Mouse (Mus musculus) intestine, embryonic 16.5 days (tissue): ENCODE data around the gene Fbxl17. TPM values are rescaled to one million over a fixed set of nuclear protein-coding genes. Genes with fewer than 3 reads are reported as not detected.

ENCODE experiments used
- ATAC-seq: fragments of 200-750 bp; cut with Nextera tagmentation; 2 replicates; pipeline ENCODE4 v1.8.0; 2017; ENCODE audit warnings: moderate TSS enrichment, moderate library complexity
- H3K27ac ChIP-seq: fragments of 300-500 bp; sonication (generic); 2 replicates; pipeline ENCODE4 v1.5.1; 2014; ENCODE audit warnings: mild to moderate bottlenecking, low read length
- H3K27me3 ChIP-seq: fragments of 300-500 bp; sonication (generic); replicated peaks from 2 replicates; pipeline ENCODE4 v1.6.1; 2014; ENCODE audit warnings: low read length, control low read depth, mixed read lengths; ENCODE audit not compliant: control insufficient read depth, insufficient read depth
- H3K36me3 ChIP-seq: fragments of 300-500 bp; sonication (generic); 2 replicates; pipeline ENCODE4 v1.6.1; 2014; ENCODE audit warnings: low read length, control low read depth; ENCODE audit not compliant: control insufficient read depth, insufficient read depth
- H3K4me1 ChIP-seq: fragments of 300-500 bp; sonication (generic); 2 replicates; pipeline ENCODE4 v1.6.1; 2014; ENCODE audit warnings: low read length, control low read depth, mixed read lengths; ENCODE audit not compliant: control insufficient read depth, insufficient read depth
- H3K4me2 ChIP-seq: fragments of 300-500 bp; sonication (generic); 2 replicates; pipeline ENCODE4 v1.6.1; 2014; ENCODE audit warnings: low read depth, low read length, control low read depth
- H3K4me3 ChIP-seq: fragments of 300-500 bp; sonication (generic); 2 replicates; pipeline ENCODE4 v1.5.1; 2014; ENCODE audit warnings: mild to moderate bottlenecking, low read length
- H3K9ac ChIP-seq: fragments of 300-500 bp; sonication (generic); 2 replicates; pipeline ENCODE4 v1.6.1; 2014; ENCODE audit warnings: low read depth, low read length
- H3K9me3 ChIP-seq: fragments of 300-500 bp; sonication (generic); 2 replicates; pipeline ENCODE4 v1.6.1; 2016; ENCODE audit warnings: low read length, control low read depth; ENCODE audit not compliant: control insufficient read depth
- WGBS: fragments of 180-500 bp; shearing (Covaris S2); extraction: QIAGEN DNeasy Blood & Tissue Kit; methylation state at CpG from one replicate; pipeline ENCODE4 v1.1.7; 2014; 5-methylcytosine and 5-hydroxymethylcytosine counted together
- polyA plus RNA-seq: library from polyadenylated mRNA; unstranded; fragments of >200 nt; fragmentation: Nextera tagmentation; extraction: Ambion mirVana; gene quantifications from 2 replicates; pipeline ENCODE4 v1.2.1, GENCODE M21; 2015

Fbxl17 gene
- polyA plus RNA-seq, 1 experiment from 2014 or later: 2.3 TPM

DNA sequence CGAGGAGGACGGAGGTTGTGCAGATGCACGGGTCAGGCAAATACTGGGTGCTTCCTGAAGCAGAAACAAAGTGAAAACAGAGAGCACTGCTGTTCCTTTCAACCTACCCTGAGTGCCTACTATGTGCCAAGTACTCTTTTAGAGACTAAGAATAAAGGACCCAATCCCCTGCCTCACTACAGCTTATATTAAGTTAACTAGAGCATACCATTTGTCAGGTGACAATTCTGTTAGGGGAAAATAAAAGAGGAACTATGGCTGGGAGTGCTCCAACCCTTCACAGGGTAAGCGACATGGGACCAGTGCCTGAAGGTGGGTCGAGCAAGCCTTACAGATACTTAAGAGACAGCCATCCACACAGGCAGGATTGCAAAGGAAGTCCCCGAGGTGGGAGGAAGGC is 407.0 kb downstream of the Fbxl17 start:
- no peak overlapping the region for H3K9ac ChIP-seq
- no peaks in the 10 kb centered on the region for H3K36me3 ChIP-seq
- H3K4me2 ChIP-seq: no peak overlapping the region
- no peak overlapping the region for H3K4me3 ChIP-seq
- WGBS: 78% methylated on average over 6 of the region's 6 CpGs
- H3K9me3 ChIP-seq: no peaks in the 10 kb centered on the region
- no peak overlapping the region for H3K27ac ChIP-seq
- no peaks in the 10 kb centered on the region for H3K4me1 ChIP-seq
- no peaks in the 10 kb centered on the region for H3K27me3 ChIP-seq
- ATAC-seq: no peak

DNA sequence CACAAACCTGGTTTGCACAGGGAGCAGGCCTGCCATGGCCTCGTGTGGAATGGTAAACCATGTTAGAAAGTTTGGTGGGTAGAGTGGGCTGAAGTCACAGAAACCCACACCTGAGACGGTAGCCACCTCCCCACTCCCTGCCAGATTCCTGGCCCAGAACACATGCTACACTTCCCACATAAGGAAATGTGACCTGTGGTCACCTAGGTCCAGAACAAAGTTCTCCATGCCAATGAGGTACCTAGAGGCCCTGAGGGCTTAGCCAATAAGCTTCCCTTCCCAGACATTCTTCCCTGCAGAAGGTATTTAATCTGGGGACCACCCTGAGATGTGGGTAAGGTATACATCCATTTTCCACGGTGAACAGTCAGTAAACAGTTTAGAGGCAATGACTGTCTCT is 409.7 kb downstream of the Fbxl17 start:
- ATAC-seq: no peak
- H3K36me3 ChIP-seq: no peaks in the 10 kb centered on the region
- H3K27me3 ChIP-seq: no peaks in the 10 kb centered on the region
- no peak overlapping the region for H3K4me2 ChIP-seq
- no peak overlapping the region for H3K9ac ChIP-seq
- H3K4me3 ChIP-seq: no peak overlapping the region
- no peaks in the 10 kb centered on the region for H3K4me1 ChIP-seq
- 82% methylated on average over 3 of the region's 3 CpGs for WGBS
- H3K9me3 ChIP-seq: no peaks in the 10 kb centered on the region
- no peak overlapping the region for H3K27ac ChIP-seq

DNA sequence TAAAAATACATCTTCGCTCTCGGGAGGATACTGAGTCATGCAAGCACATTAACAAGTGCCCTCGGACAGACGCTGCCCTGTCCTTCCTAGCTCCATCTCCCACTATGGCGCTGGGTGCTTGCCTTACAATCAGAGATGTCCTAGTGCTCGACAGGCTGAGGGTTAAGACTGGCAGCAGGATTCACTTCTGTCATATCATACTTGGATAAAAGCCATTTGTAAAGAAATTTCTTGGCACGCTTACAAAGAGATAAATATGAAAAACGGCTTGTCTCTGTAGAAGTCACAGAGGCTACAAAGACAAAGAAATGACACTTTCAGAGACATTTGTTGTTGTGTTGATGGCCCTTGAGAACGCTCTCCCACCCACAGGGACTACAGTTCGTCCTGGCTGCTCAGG is 412.6 kb downstream of the Fbxl17 start:
- H3K9me3 ChIP-seq: no peaks in the 10 kb centered on the region
- no peak overlapping the region for H3K27ac ChIP-seq
- no peak overlapping the region for H3K4me2 ChIP-seq
- 82% methylated on average over 10 of the region's 10 CpGs for WGBS
- H3K4me1 ChIP-seq: no peaks in the 10 kb centered on the region
- H3K36me3 ChIP-seq: no peaks in the 10 kb centered on the region
- no peak overlapping the region for H3K9ac ChIP-seq
- H3K27me3 ChIP-seq: no peaks in the 10 kb centered on the region
- no peak overlapping the region for H3K4me3 ChIP-seq
- ATAC-seq: no peak

DNA sequence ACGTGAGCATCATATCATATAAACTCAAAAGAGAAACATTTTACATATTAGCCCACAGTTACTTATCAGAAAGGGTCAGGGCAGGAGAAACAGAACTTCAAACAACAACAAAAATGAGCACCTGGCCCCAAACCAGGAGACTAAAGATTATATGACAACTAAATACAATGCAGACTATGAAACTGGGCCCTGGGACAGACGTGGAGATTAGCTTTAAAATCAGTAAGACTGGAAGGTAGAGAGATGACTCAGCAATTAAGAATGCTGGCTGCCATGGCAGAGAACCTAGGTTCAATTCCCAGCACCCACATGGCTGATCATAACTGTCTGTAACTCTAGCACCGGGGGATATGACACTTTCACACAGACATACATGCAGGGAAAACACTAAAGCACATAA is 413.3 kb downstream of the Fbxl17 start:
- no peak for ATAC-seq
- Histone ChIP-seq H3K27ac (no peak overlapping the region), H3K9me3 (no peaks in the 10 kb centered on the region), H3K4me2 (no peak overlapping the region), H3K36me3 (no peaks in the 10 kb centered on the region), H3K4me1 (no peaks in the 10 kb centered on the region), H3K9ac (no peak overlapping the region), H3K27me3 (no peaks in the 10 kb centered on the region), H3K4me3 (no peak overlapping the region)
- WGBS: 72% methylated on average over 3 of the region's 3 CpGs

DNA sequence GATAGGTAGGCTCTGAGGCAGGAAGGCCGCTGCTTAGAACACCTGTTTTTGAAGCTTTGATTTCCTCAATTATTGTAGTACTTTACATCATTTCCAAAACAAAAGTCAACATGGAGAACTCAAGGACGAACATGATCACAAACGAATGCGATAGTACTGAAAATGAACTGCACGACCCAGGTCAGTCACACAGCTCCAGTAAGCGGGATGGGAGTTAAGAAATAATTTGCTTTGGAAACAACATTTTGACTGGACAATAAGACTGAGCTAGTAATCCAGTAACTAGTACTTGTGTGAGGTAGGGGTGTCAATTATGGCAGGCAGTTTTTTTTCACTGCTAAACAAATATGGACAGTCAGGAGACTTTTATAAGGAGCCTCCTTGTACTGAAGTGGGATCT is 414.6 kb downstream of the Fbxl17 start:
- H3K27me3 ChIP-seq: no peaks in the 10 kb centered on the region
- WGBS: 90% methylated on average over 6 of the region's 6 CpGs
- H3K36me3 ChIP-seq: no peaks in the 10 kb centered on the region
- no peak overlapping the region for H3K4me2 ChIP-seq
- H3K4me1 ChIP-seq: no peaks in the 10 kb centered on the region
- ATAC-seq: no peak
- no peak overlapping the region for H3K4me3 ChIP-seq
- no peak overlapping the region for H3K9ac ChIP-seq
- H3K9me3 ChIP-seq: no peaks in the 10 kb centered on the region
- no peak overlapping the region for H3K27ac ChIP-seq

DNA sequence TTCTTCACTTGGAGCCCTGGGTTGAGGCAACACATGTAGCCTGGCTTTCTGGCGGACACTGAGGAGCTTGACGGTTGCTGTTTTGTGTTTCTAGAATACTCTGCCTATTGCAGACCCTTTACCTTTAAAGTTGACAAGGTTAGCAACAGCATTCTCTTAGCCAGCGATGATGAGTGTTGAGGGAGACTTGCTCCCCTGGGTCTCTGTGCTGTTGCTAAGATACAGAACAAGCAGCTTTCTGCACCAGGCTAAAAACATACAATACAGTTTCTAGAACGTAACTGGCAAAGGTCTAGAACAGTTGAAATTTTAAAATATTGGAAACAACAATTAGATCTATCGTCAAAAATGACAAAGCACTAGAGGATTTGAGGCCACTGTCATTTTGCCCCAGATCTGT is 420.7 kb downstream of the Fbxl17 start:
- no peaks in the 10 kb centered on the region; the same call in 1 of the 2 replicates for H3K4me1 ChIP-seq
- WGBS: 85% methylated on average over 5 of the region's 5 CpGs
- no peak for ATAC-seq
- no peak overlapping the region for H3K9ac ChIP-seq
- H3K4me3 ChIP-seq: no peak overlapping the region
- no peaks in the 10 kb centered on the region for H3K27me3 ChIP-seq
- no peaks in the 10 kb centered on the region for H3K9me3 ChIP-seq
- no peak overlapping the region for H3K4me2 ChIP-seq
- no peaks in the 10 kb centered on the region for H3K36me3 ChIP-seq
- no peak overlapping the region for H3K27ac ChIP-seq

DNA sequence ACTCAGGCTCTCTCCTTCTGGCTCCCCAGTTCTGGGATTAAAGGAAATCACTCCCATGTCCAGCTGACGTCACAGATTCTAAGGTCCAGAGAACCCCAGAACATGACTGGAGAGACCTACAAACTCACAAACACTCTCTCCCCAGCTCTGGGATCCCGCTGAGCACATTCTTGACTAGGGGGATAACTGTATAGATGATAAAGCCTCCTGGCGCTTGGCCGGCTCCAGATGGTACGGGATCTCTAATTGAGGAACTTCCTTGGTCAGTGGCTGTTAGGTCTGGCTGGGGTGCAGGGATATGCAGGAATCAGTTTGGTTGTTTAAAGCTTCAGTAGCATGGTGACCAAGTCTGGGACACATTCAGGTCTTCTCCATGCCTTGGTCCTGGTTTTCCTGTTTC is 422.3 kb downstream of the Fbxl17 start:
- no peaks in the 10 kb centered on the region for H3K9me3 ChIP-seq
- H3K4me3 ChIP-seq: no peak overlapping the region
- 58% methylated on average over 5 of the region's 5 CpGs for WGBS
- ATAC-seq: no peak
- H3K4me2 ChIP-seq: no peak overlapping the region
- no peaks in the 10 kb centered on the region for H3K27me3 ChIP-seq
- H3K27ac ChIP-seq: no peak overlapping the region
- H3K36me3 ChIP-seq: no peaks in the 10 kb centered on the region
- H3K4me1 ChIP-seq: no peaks in the 10 kb centered on the region; the same call in 1 of the 2 replicates
- no peak overlapping the region for H3K9ac ChIP-seq

DNA sequence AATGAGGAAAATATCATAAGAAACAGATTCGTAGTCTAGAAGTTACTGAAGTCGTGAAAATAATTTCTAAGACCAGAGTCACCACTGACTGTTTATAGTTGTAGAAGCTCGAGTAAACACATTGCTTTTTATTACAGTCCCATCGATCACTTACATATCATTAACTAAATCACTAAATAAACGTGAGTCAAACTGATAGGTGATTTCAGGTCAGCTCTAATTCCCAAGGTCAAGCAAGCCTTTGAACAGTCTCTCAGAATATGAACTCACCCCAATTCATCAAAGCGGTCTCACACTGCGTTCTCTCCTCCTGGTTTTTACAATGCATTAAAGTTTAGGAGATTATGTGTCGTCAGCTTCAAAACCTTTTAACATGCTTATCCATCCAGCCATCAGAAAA is 423.2 kb downstream of the Fbxl17 start:
- ATAC-seq: no peak
- no peak overlapping the region for H3K9ac ChIP-seq
- H3K9me3 ChIP-seq: no peaks in the 10 kb centered on the region
- H3K4me3 ChIP-seq: no peak overlapping the region
- WGBS: 30% methylated on average over 8 of the region's 8 CpGs
- H3K4me1 ChIP-seq: no peaks in the 10 kb centered on the region; the same call in 1 of the 2 replicates
- no peak overlapping the region for H3K27ac ChIP-seq
- no peaks in the 10 kb centered on the region for H3K36me3 ChIP-seq
- H3K27me3 ChIP-seq: no peaks in the 10 kb centered on the region
- no peak overlapping the region for H3K4me2 ChIP-seq

DNA sequence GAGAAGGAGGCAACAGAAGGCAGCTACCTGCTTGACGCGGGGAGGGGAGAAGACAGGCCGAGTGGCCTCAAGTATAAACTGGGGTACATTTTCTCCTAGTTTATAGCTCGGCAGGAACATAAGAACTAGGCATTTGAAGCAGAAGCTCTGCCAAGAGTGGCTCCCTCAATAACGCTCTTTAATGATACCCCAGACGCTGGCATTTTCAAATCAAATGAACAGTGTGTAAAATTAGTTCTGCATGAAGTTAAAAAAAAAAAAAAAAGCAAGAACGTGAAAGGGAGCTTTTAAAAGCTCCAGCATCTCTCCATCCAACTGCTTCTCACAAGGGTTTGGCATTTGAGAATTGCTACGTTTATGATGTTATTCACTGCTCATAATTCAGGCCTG is 423.8 kb downstream of the Fbxl17 start:
- H3K27me3 ChIP-seq: no peaks in the 10 kb centered on the region
- no peak overlapping the region for H3K4me2 ChIP-seq
- no peak for ATAC-seq
- H3K4me3 ChIP-seq: no peak overlapping the region
- no peaks in the 10 kb centered on the region; the same call in 1 of the 2 replicates for H3K4me1 ChIP-seq
- H3K9ac ChIP-seq: no peak overlapping the region
- H3K9me3 ChIP-seq: no peaks in the 10 kb centered on the region
- H3K27ac ChIP-seq: no peak overlapping the region
- no peaks in the 10 kb centered on the region for H3K36me3 ChIP-seq
- 60% methylated on average over 8 of the region's 8 CpGs for WGBS
